Mouse (Mus musculus): ENCODE data around the gene Cd40lg. TPM values are rescaled to one million over a fixed set of nuclear protein-coding genes. Genes with fewer than 3 reads are reported as not detected.

Gene Cd40lg
- total RNA-seq, 2 experiments from 2014 or later: not detected

DNA sequence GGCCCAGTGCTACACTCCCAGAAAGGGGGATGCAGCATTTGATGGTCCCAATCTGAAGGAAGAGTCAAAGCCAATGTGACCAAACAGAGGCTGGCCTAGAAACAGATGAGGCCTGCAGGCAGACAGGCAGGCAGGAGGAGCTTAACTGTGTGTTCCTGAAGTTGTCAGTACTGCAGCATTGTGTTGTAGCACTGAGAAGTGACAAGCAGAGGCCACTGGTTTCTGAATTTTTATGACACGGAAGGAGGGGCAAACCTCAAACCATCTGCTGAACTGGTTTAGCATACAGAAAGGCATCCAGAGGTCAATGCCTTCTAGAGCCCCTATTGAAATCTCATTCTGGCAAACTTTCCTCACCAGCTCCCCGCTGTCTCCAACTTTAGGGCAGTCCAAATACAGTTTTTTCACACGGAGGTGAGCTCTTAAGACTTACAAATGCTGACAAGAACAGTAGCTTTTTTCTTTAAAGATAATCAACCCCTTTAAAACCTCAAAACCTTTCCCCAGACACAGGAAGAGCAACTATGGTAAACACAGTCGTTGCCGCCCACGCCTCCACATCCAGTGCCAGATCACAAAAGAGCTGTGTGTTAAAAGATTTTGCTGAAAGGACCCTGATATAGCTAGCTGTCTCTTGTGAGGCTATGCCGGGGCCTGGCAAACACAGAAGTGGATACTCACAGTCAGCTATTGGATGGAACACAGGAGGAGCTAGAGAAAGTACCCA, 41.5 kb downstream of the Cd40lg start:
- ATAC-seq (replicated peaks; ENCODE audit: poor library complexity, severe bottlenecking): no peak

DNA sequence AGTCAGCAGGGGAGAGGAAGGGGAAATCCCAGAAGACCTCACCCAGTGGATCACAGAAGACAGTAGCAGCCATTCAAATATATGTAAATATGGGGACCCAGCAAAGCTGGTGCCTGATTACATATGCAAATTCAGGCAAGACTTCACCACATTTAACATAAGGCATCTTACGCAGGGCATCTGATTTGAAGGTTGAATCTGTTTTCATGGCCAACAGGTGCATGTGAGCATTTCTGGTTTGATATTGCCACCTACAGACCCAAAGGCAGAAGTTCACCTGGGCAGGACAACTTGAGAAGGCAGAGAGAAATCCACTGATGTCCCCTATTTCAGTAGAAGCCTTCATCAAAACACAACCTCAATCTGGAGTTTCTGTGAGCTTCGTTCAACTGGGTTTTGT, 48.8 kb downstream of the Cd40lg start:
- ATAC-seq (replicated peaks; ENCODE audit: poor library complexity, severe bottlenecking): no peak

DNA sequence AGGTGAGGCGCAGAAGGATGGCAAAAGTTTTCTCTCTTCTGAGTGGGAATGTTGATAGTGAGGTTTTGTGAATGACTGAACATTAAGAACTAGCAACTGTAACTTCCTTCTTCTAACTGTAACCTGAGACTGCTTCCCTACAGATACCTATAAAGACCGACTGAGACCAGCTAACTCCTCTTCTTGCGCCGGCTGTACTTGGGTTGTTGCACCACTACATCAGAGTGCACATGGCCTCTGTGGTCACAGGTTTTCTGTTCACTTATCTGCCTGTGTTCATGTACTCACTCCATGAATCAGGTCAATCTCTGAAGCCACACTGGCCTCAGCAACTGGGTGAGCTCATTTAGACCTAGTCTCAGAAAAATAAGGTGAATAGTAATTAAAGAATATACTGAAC, 51.6 kb downstream of the Cd40lg start:
- ATAC-seq (replicated peaks; ENCODE audit: poor library complexity, severe bottlenecking): peak; percentile 82

Other genes with a start within 250 kb of the Cd40lg start
- gene Brs3, start 169.1 kb upstream of the Cd40lg start, total RNA-seq (2014; fragmentation: Nextera tagmentation): not detected in 2 replicates
- gene Brs3, start 169.1 kb upstream of the Cd40lg start, total RNA-seq (2017): not detected in 2 replicates
- 37.9 and 46.8 TPM in 2 replicates for gene Htatsf1, start 158.6 kb upstream of the Cd40lg start, total RNA-seq (2014; fragmentation: Nextera tagmentation)
- gene Htatsf1, start 158.6 kb upstream of the Cd40lg start, total RNA-seq (2017): 66.8 and 76.7 TPM in 2 replicates
- gene Vgll1, start 124.0 kb upstream of the Cd40lg start, total RNA-seq (2014; fragmentation: Nextera tagmentation): not detected in 2 replicates
- not detected in 2 replicates for gene Vgll1, start 124.0 kb upstream of the Cd40lg start, total RNA-seq (2017)
- gene Arhgef6, start 126.6 kb downstream of the Cd40lg start, total RNA-seq (2014; fragmentation: Nextera tagmentation): 104 and 126 TPM in 2 replicates
- gene Arhgef6, start 126.6 kb downstream of the Cd40lg start, total RNA-seq (2017): 100 and 119 TPM in 2 replicates
- 81.2 and 92.6 TPM in 2 replicates for gene Rbmx, start 180.9 kb downstream of the Cd40lg start, total RNA-seq (2014; fragmentation: Nextera tagmentation)
- gene Rbmx, start 180.9 kb downstream of the Cd40lg start, total RNA-seq (2017): 74.0 and 74.1 TPM in 2 replicates
- not detected in 2 replicates for gene Gm364, start 197.0 kb downstream of the Cd40lg start, total RNA-seq (2014; fragmentation: Nextera tagmentation)
- 0.46 TPM in 1 of 2 replicates, not detected in the other for gene Gm364, start 197.0 kb downstream of the Cd40lg start, total RNA-seq (2017)